Mouse (Mus musculus) activated CD4-positive, CD25-positive, alpha-beta regulatory T cell, adult 4 months (primary cell): ENCODE measurements at regions not wholly inside any gene's neighbourhood (a gene's known extent, or its start where the extent isn't known, plus 50 kb on each side); places are given as distances from the start of the nearest gene placed in this dataset.
A peak's percentile ranks its signal among the peaks of the same experiment; 100 is the strongest.
"Not testable (repeated sequence)": the region's sequence is repeated elsewhere in the genome, so short reads cannot be mapped to it uniquely, and the experiment has no call there.

Experiments
- ATAC-seq: one replicate; pipeline ENCODE4 v1.8.0; 2017

GRCm38 (mm10) chr1:51596935-51597820 lies 119.0 kb upstream of the Nabp1 start:
- ATAC-seq, result peak; percentile 60

- ATAC-seq, result no peak
Measured at GRCm38 (mm10) chr1:51594666-51595065, 116.4 kb upstream of the Nabp1 start.

DNA sequence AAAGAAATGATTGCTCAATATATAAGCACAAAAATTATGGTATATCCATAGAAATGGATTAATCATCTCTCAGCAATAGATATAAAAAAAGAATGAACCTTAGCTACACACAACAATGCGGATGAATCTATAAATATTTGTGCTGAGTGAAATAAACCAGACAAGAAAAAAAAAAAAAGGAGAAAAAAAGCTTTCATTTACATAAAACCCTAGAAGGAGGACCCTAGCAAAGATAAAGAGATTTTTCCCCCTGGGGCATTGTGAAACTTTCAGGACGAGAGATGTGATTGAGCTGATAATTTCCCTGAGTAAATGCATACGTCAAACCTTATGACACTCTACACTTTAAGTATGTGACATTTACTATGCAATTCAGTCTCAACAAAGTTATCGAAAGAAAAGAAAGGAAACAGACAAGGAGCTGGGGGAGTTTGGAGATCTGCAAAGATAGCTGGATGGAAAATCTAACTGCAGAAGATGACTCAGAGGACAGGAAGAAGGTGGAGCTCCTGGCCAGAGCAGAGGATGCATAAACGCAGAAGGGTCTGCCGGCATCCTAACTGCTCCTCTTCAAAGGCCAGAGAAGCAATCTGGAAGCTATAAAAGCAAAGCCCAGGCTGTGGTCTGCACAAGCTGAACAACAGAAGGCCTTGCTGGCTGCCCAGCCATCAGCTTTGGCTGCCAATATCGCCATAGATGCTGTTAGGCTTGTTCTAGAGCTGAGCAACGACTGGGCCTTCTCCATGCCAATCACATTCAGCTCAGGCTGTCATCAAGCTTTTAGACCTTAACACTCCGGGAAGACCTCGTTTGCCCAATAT lies 115.6 kb upstream of the Nabp1 start:
- peak; percentile 83 for ATAC-seq

GRCm38 (mm10) chr1:51591886-51592285 lies 113.7 kb upstream of the Nabp1 start:
- no peak for ATAC-seq

- ATAC-seq, result no peak
Measured at GRCm38 (mm10) chr1:51590606-51591400, 112.6 kb upstream of the Nabp1 start.

DNA sequence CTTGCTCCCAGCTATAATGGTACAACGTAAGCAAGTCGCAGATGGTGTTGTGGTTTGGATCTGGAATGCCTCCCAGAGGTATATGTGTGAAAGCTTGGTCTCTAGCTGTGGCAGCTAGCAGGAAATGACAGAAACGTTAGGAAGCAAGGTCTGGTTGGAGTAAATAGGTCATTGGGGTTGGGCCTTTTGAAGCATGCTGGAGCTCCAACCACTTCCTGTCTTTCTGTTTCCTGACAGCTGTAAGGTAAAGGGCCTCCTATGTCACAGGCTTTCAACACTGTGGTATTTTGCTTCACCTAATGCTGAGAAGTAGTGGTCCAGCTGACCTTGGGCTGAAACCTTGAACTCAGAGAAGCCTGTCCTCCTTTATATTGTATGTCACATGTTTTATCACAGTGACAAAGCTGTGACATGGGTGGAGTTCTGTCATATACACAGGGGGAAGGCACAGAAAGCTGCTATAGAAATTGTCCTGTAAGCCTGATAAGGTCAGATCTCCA lies 106.8 kb upstream of the Nabp1 start:
- ATAC-seq, result peak; percentile 94

DNA sequence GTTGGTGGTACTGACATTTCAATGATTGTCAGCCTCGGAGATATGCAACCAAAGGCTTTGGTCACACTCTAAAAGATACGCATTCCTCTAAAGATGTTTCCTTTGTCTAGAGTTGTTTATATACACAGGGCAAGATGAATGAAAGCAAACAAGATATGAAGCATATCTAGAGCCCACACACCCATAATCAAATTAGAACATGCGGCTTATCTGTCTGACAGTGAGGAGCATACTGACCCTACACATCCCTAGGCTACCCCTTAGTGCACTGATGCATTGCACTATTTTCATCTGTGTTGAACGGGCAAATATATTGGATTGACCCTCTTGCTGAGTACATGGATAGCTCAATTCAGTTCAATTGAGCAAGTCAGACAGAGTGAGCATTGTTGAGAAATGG lies 105.6 kb upstream of the Nabp1 start:
- no peak for ATAC-seq

- ATAC-seq, result no peak
Measured at GRCm38 (mm10) chr1:51580074-51580473, 101.8 kb upstream of the Nabp1 start.

- ATAC-seq, result peak; percentile 95
Measured at GRCm38 (mm10) chr1:51577701-51578100, 99.5 kb upstream of the Nabp1 start.

DNA sequence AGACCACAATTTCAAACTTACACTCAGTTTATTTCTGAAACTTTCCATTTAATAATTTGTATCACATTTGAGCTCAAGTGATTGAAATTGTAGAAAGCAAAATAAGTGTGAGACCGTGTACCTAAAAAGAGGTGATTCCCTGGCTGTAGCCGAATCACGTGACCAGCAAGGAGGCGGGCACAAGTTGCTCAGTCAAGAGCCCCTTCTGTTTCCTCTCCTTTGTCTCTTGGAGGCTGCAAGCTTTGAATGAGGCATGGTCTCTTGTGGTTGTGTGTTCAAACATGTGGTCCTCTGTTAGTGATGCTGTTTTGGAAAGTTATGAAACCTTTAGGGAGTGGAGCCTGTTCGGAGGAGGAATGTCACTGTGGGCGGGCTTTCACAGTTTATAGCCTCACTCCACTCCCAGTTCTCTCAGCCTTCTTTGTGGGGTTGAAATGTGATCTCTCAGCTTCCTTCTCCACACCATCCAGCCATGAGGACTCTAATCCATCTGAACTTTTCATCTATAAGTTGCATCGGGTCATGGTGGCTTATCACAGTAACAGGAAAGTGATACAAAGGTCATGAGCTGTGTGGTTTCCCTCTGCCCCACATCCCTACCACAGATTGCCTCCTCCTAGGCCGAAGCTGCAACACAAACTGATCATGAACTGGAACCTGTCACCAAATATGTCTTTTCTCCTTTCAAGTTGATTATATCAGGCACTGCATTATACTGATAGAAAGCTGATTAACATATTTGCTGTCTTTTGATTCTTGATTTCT lies 94.3 kb upstream of the Nabp1 start:
- ATAC-seq, result peak; percentile 55

DNA sequence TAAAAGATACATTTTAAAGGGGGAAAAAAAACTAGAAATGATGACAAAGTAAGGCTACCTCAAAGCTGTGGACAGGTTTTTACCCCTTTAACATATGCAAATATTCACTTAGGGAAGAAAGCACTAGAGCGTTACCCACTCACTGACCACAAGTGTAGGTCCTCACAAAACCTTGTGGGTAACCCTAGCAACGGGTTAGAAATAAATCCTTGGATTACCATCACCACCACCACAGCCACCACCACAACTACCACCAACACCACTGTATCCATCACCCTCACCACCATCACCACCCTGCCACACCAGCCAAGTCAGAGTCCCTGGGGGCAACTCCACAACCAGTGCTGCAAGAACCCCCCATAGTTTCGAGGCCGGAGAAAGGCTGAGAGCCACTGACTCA lies 91.4 kb upstream of the Nabp1 start:
- no peak for ATAC-seq

- ATAC-seq, result no peak
Measured at GRCm38 (mm10) chr1:51566170-51566649, 88.0 kb upstream of the Nabp1 start.

GRCm38 (mm10) chr1:51556616-51557015 lies 78.4 kb upstream of the Nabp1 start:
- ATAC-seq, result not testable (repeated sequence)

- ATAC-seq, result no peak
Measured at GRCm38 (mm10) chr1:51553738-51554137, 75.5 kb upstream of the Nabp1 start.

DNA sequence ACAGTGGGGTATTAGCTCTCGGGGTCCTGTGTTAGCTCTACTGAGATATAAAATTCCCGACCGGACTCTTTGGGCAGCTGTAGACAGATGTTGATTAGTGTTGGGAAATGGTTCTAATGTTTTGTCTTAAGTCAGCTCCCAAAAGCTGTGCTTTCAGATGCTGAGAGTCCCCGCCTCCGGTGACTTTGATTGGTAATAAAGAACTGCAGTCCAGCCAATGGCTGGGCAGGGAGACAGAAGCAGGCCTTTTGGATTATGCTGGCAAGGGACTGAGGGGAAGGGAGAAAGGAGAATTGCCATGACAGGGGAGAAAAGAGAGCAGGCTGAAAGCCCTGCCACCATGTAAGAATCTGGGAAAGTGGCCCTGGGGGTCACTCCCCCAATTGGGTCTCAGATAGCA lies 73.4 kb upstream of the Nabp1 start:
- no peak for ATAC-seq

- ATAC-seq, result no peak
Measured at GRCm38 (mm10) chr1:51542801-51543200, 64.6 kb upstream of the Nabp1 start.

GRCm38 (mm10) chr1:51539634-51540033 lies 61.4 kb upstream of the Nabp1 start:
- no peak for ATAC-seq

DNA sequence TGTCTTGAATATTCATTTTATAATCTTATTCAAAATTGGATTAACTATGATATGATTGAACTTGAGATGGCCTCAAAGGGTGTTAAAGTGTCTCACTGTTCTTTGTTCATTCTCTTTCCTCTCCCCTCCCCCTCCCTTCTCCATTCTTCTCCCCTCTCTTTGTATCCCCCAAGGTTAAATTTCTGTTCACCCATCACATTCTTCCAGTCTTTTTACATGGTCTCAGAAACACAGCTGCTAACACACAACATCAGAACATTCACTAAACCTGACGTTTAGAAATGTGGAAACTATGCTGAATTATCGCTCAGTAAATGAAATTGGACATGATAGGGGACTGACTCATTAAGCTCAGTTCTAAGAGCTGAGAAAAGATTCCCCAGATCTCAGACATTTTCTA lies 60.6 kb upstream of the Nabp1 start:
- no peak for ATAC-seq

- no peak for ATAC-seq
Measured at GRCm38 (mm10) chr1:51537765-51538360, 59.6 kb upstream of the Nabp1 start.

DNA sequence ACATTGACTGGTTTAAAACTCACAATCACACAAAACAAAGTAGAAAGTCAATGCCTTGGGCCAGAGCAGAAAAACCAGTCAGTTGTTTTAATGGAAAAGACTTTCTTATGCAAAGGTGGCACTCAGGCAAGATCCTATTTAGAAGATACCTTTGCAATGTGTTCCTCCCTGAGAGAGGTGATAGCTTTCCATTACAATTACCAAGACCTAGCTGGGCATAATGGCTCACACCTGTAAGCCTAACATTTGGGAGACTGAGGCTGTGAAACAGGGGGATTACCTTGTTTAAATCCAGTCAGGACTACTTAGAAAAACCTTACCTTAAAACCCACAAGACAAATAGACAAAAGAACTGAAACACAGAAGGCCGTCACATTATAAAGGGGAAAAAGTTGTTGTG lies 57.9 kb upstream of the Nabp1 start:
- ATAC-seq, result no peak

DNA sequence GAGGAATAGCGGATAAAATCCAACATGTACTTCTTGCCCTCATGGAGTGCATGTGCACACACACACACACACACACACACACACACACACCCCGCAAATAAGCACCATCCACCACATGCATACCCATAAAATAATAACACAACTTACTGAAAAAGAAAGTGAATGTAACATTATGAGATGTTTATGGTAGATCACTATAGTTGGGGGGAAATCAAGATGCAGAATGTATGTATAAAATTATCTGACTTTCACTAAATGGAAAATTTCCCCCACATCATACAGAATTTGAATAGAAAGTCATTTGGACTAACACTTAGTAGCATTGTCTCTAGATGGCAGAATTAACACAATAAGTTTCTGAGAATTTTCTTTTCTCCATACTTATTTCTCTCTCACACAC lies 57.2 kb upstream of the Nabp1 start:
- peak; percentile 61 for ATAC-seq
